Mouse (Mus musculus) B cell, adult (primary cell): ENCODE results near the gene Cep295. TPM values are rescaled to one million over a fixed set of nuclear protein-coding genes. Genes with fewer than 3 reads are reported as not detected.

Source experiments
- total RNA-seq: library from RNA; stranded (reverse); gene quantifications from 4 replicates; pipeline ENCODE4 v1.2.4, GENCODE M21; 2023; ENCODE audit not compliant: inconsistent age

Gene Cep295
- 38.1 to 56.9 TPM (median 52.5 TPM) in 4 replicates for total RNA-seq

GRCm38 (mm10) chr9:15357484-15358275 is at the start of gene Cep295:
TSS of gene Cep295 (minus strand) at chr9:15357788.

GRCm38 (mm10) chr9:15306398-15307119 is 51.0 kb downstream of the Cep295 start, which contains the start of gene 4931406C07Rik:
TSS of gene 4931406C07Rik (minus strand) at chr9:15306448.

GRCm38 (mm10) chr9:15305503-15306397 is 51.8 kb downstream of the Cep295 start, which contains the start of gene Taf1d:
TSS of gene Taf1d (plus strand) at chr9:15306214.

GRCm38 (mm10) chr9:15279649-15280490 is 77.7 kb downstream of the Cep295 start, which contains the start of gene Med17:
TSS of gene Med17 (minus strand) at chr9:15279931.

Other genes starting within 250 kb of the Cep295 start
- gene Hephl1, start 245.7 kb downstream of the Cep295 start, total RNA-seq = not detected in 4 replicates
- gene Vstm5, start 118.7 kb downstream of the Cep295 start, total RNA-seq = not detected in 4 replicates
- 42.8 to 48.9 TPM (median 47.4 TPM) in 4 replicates for gene Med17, start 77.9 kb downstream of the Cep295 start, total RNA-seq
- gene Taf1d, start 51.6 kb downstream of the Cep295 start, total RNA-seq = 318 to 362 TPM (median 342 TPM) in 4 replicates
- gene 4931406C07Rik, start 51.3 kb downstream of the Cep295 start, total RNA-seq = 5.0 to 7.9 TPM (median 5.3 TPM) in 4 replicates
- gene Smco4, start 135.6 kb upstream of the Cep295 start, total RNA-seq = 9.1 to 16.5 TPM (median 9.9 TPM) in 4 replicates